Mouse (Mus musculus) intestine, embryonic 14.5 days (tissue): Measurements from ENCODE around the gene Trpc1. TPM values are rescaled to one million over a fixed set of nuclear protein-coding genes. Genes with fewer than 3 reads are reported as not detected.

Source experiments
- ATAC-seq: fragments of 200-750 bp; cut with Nextera tagmentation; replicated peaks from 2 replicates; pipeline ENCODE4 v1.8.0; 2017; ENCODE audit warnings: low read depth, moderate number of reproducible peaks, moderate TSS enrichment, moderate library complexity; ENCODE audit not compliant: low FRiP score, low TSS enrichment
- DNase-seq: peaks from one replicate; pipeline ENCODE4 v3.0.0-alpha.2; 2018; ENCODE audit warnings: low spot score
- H3K27ac ChIP-seq: fragments of 300-500 bp; sonication (generic); 2 replicates; pipeline ENCODE4 v1.5.1; 2014; ENCODE audit warnings: low read depth, mild to moderate bottlenecking, control low read depth
- H3K27me3 ChIP-seq: fragments of 300-500 bp; sonication (generic); replicated peaks from 2 replicates; pipeline ENCODE4 v1.6.1; 2014; ENCODE audit warnings: low read length, control low read depth; ENCODE audit not compliant: control insufficient read depth, insufficient read depth
- H3K36me3 ChIP-seq: fragments of 300-500 bp; sonication (generic); 2 replicates; pipeline ENCODE4 v1.6.1; 2014; ENCODE audit warnings: low read length, control low read depth; ENCODE audit not compliant: control insufficient read depth, insufficient read depth
- H3K4me1 ChIP-seq: fragments of 300-500 bp; sonication (generic); replicated peaks from 2 replicates; pipeline ENCODE4 v1.6.1; 2014; ENCODE audit warnings: low read length, control low read depth, mixed read lengths; ENCODE audit not compliant: control insufficient read depth, insufficient read depth
- H3K4me2 ChIP-seq: fragments of 300-500 bp; sonication (generic); 2 replicates; pipeline ENCODE4 v1.6.1; 2014; ENCODE audit warnings: low read length
- H3K4me3 ChIP-seq: fragments of 300-500 bp; sonication (generic); 2 replicates; pipeline ENCODE4 v1.5.1; 2014; ENCODE audit warnings: low read depth, low read length, control low read depth, mixed read lengths
- H3K9ac ChIP-seq: fragments of 300-500 bp; sonication (generic); 2 replicates; pipeline ENCODE4 v1.6.1; 2014; ENCODE audit warnings: mild to moderate bottlenecking, low read length
- H3K9me3 ChIP-seq: fragments of 300-500 bp; sonication (generic); 2 replicates; pipeline ENCODE4 v1.6.1; 2016; ENCODE audit warnings: low read length, control low read depth; ENCODE audit not compliant: control insufficient read depth
- WGBS: fragments of 180-500 bp; shearing (Covaris S2); extraction: QIAGEN DNeasy Blood & Tissue Kit; methylation state at CpG from one replicate; pipeline ENCODE4 v1.1.7; 2014; 5-methylcytosine and 5-hydroxymethylcytosine counted together
- polyA plus RNA-seq: library from polyadenylated mRNA; unstranded; fragments of >200 nt; fragmentation: Nextera tagmentation; extraction: Ambion mirVana; gene quantifications from 2 replicates; pipeline ENCODE4 v1.2.1, GENCODE M21; 2014

The Trpc1 gene
- polyA plus RNA-seq, 1 experiment from 2014 or later: 5.7 TPM

DNA sequence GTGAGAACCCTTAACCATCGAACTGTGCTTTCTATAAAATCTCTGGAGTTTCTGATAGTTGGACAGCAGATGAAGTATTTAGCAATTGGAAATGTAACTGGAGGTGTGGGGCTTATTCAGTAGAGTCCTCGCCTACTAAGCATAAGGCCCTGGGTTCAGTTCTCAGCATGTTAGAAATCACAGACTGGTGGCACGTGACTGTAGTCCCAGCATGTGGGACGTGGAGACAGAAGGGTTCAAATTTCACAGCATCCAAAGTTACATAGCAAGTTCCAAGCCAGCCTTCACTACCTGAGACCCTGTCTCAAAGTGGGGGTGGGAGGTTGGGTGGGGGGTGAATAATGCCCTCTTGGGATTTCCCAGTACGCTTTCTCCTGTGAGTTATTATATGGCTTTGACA is 81.9 kb downstream of the Trpc1 start:
- no peak for ATAC-seq
- 0 out of 2 replicates have a peak, but pooled peaks cover 4% of the 10 kb centered on the region for H3K4me1 ChIP-seq
- WGBS: 70% methylated on average over 5 of the region's 5 CpGs
- no peak overlapping the region for H3K27ac ChIP-seq
- H3K4me3 ChIP-seq: no peak overlapping the region
- H3K36me3 ChIP-seq: no peaks in the 10 kb centered on the region
- no peaks in the 10 kb centered on the region for H3K27me3 ChIP-seq
- no peak for DNase-seq
- no peak overlapping the region for H3K4me2 ChIP-seq
- no peak overlapping the region for H3K9ac ChIP-seq
- no peaks in the 10 kb centered on the region for H3K9me3 ChIP-seq

DNA sequence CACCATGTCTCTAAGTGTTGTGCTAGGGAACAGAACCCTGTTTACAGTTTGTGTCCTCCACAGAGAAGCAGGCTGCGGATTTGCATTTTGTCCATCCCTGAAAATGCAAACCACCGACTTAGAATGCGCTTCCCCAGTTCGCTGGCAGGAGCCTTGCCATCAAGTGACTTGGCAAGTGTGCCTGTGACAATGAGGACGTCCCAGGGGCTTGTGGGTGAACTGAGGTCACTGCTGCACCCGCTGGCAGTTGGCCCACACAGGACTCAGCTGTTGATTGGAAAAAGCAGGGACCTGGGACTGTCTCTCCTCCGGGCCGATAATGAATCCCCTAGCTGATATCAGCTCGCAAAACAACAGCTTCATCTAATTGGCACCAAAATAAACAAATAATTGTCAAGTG is 82.3 kb downstream of the Trpc1 start:
- no peak for DNase-seq
- 55% methylated on average over 9 of the region's 9 CpGs for WGBS
- no peak overlapping the region for H3K9ac ChIP-seq
- no peak overlapping the region for H3K27ac ChIP-seq
- H3K36me3 ChIP-seq: no peaks in the 10 kb centered on the region
- H3K4me3 ChIP-seq: no peak overlapping the region
- no peak for ATAC-seq
- no peaks in the 10 kb centered on the region for H3K9me3 ChIP-seq
- H3K27me3 ChIP-seq: no peaks in the 10 kb centered on the region
- 0 out of 2 replicates have a peak, but pooled peaks cover 4% of the 10 kb centered on the region for H3K4me1 ChIP-seq
- no peak overlapping the region for H3K4me2 ChIP-seq

DNA sequence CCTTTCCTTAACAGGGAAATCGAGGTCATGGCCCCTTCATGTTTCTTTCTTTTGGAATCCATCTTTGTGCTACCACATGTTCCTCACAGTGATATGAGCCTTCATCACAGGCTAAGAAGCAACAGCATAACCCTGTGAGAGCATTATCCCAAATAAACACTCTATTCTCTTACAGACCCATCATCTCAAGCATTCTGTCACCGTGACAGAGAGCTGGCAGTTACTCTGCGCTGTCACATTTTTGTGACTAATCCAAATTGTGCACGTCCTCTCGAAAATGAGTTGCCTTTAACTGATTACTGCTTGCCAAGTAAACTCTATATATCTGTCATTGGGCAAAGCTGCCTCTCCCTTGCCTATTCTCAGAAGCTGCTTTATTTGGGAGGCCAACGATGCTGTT is 84.3 kb downstream of the Trpc1 start:
- DNase-seq: no peak
- Histone ChIP-seq H3K27ac (no peak overlapping the region), H3K27me3 (no peaks in the 10 kb centered on the region), H3K36me3 (no peaks in the 10 kb centered on the region), H3K4me3 (no peak overlapping the region), H3K4me1 (0 out of 2 replicates have a peak, but pooled peaks cover 4% of the 10 kb centered on the region), H3K9ac (no peak overlapping the region), H3K4me2 (no peak overlapping the region), H3K9me3 (no peaks in the 10 kb centered on the region)
- no peak for ATAC-seq
- 87% methylated on average over 6 of the region's 6 CpGs for WGBS

DNA sequence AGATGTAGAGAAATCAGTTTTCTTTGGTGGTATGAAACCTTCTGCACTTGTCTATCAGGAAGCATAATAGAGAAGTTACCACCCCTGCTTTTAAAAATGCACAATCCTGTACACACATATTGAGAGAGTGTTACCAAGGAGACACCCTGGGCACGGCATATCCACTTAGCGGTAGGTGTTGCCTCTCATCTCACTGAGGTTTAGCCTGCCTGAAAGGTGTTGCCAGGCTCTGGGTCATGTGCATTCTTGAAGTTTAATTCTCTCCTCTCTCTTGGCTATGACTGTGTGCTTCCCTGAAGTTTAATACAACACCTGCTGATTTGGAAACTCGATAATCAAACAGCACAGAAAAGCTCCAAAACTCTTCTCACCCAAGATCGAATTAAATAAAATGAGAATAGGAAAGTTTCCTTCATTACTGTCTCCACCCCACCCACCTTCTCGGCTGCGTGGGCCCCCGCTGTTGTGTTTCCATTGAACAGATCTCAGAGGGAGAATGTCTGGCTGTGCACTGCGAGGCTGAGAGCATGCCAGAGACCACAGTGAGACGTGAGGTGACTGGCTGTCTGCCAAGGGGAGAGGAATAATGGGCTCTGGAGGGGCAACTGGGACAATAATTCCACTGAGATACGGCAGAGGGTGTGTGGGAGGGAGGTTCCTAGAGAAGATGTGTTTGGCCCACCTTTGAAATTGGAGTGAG is 85.7 kb downstream of the Trpc1 start:
- no peaks in the 10 kb centered on the region for H3K9me3 ChIP-seq
- no peak; the same call in 1 of the 2 replicates for ATAC-seq

DNA sequence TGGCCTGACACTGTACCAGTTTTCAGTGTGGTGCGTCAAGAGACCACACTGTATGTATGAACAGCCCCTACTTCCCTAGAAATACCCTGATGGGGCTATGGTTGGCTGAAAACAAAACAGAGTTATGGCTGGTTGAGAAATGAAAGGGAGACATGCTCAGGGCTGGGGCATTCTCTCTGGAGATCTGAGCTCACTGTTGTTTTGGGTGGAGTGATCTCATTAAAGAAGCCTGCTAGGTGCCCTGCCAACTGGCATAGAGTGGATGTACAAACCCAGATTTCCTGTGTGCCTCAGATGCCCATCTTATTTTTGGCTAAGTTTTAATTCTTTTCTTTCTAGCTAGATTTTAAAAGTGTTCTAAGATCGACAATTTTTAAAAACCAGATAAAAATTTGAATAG is 92.2 kb downstream of the Trpc1 start:
- no peaks in the 10 kb centered on the region for H3K4me1 ChIP-seq
- WGBS: 86% methylated on average over 2 of the region's 2 CpGs
- H3K27me3 ChIP-seq: no peaks in the 10 kb centered on the region
- ATAC-seq (no peak), DNase-seq (no peak)
- no peak overlapping the region for H3K4me2 ChIP-seq
- H3K4me3 ChIP-seq: no peak overlapping the region
- H3K9me3 ChIP-seq: no peaks in the 10 kb centered on the region
- no peak overlapping the region for H3K27ac ChIP-seq
- no peaks in the 10 kb centered on the region for H3K36me3 ChIP-seq
- H3K9ac ChIP-seq: no peak overlapping the region

More for the DNA sequence above, 85.7 kb downstream of the Trpc1 start:
- H3K27me3 ChIP-seq: no peaks in the 10 kb centered on the region
- 42% methylated on average over 10 of the region's 10 CpGs for WGBS
- H3K9ac ChIP-seq: no peak overlapping the region
- H3K4me1 ChIP-seq: 0 out of 2 replicates have a peak, but pooled peaks cover 4% of the 10 kb centered on the region
- no peak for DNase-seq
- no peak overlapping the region for H3K4me3 ChIP-seq
- no peak overlapping the region for H3K27ac ChIP-seq
- no peak overlapping the region for H3K4me2 ChIP-seq
- no peaks in the 10 kb centered on the region for H3K36me3 ChIP-seq

Other genes with a start within 250 kb of the Trpc1 start
- 129 and 135 TPM in 2 replicates for gene U2surp, start 238.4 kb downstream of the Trpc1 start, polyA plus RNA-seq
- gene Paqr9, start 190.7 kb downstream of the Trpc1 start, polyA plus RNA-seq: 0.05 and 0.11 TPM in 2 replicates
- gene Pcolce2, start 112.8 kb downstream of the Trpc1 start, polyA plus RNA-seq: 0.69 and 1.1 TPM in 2 replicates
- gene Pls1, start 94.9 kb upstream of the Trpc1 start, polyA plus RNA-seq: 25.7 and 26.1 TPM in 2 replicates
- gene Atr, start 107.2 kb upstream of the Trpc1 start, polyA plus RNA-seq: 20.5 and 23.2 TPM in 2 replicates
- gene Xrn1, start 204.4 kb upstream of the Trpc1 start, polyA plus RNA-seq: 19.4 and 22.0 TPM in 2 replicates